Mouse (Mus musculus) adrenal gland, postnatal 25 days (tissue): ENCODE results near the gene Thada. TPM values are rescaled to one million over a fixed set of nuclear protein-coding genes. Genes with fewer than 3 reads are reported as not detected.

ENCODE experiments used
- DNase-seq: peaks from one replicate; pipeline ENCODE4 v3.0.0; 2021; ENCODE audit warnings: mixed read lengths
- total RNA-seq: library from RNA; stranded (reverse); gene quantifications from 2 replicates; pipeline ENCODE4 v1.2.3, GENCODE M21; 2021

The Thada gene
- total RNA-seq, 1 experiment from 2014 or later, result 24.1 TPM

GRCm38 (mm10) chr17:84370385-84370784 lies 95.6 kb downstream of the Thada start:
- DNase-seq, result no peak

DNA sequence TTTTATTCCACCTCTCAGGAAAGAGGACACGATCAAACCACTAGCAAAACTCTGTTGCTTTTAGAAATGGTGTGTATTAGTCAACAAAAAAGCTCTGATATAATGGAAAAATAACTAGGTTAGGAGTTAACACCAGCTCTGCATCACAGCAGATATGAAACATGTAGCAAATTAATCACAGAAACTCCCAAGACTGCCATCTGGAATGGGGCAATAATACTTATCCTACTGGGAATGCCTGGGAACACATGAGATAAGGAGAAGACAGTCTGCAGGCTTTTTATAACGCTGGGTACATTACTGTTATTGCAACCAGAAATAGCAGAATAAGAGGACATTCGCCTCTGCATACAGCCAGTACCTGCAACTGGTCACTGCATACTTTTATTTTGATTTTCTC lies 96.2 kb downstream of the Thada start:
- no peak for DNase-seq

- DNase-seq, result no peak
Measured at GRCm38 (mm10) chr17:84368213-84369014, 97.6 kb downstream of the Thada start.

- no peak for DNase-seq
Measured at GRCm38 (mm10) chr17:84367663-84368062, 98.3 kb downstream of the Thada start.

DNA sequence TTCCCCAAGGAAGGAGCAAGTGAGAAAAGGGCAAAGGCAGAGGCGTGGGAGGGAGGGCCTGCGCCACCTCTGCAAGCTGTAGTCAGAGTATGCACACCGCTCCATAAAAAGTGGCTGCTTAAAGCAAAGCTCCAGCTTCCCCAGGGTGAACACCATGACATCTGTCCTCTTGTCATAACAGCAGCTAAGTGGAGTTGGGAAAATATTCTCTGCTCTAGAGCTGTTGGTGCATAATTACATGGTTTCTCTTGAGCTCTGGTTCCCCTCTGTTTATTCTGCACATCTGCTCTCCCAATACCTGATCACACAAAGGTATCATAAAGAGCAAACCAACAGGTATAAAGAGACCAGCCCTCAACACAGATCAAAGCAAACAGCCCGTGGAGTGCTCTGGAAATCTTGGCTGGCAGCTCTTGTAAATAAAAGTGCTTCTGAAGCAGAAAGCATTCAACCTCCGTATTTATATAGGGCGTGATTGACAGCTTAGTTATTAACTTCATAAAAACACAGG lies 100.2 kb downstream of the Thada start:
- no peak for DNase-seq

DNA sequence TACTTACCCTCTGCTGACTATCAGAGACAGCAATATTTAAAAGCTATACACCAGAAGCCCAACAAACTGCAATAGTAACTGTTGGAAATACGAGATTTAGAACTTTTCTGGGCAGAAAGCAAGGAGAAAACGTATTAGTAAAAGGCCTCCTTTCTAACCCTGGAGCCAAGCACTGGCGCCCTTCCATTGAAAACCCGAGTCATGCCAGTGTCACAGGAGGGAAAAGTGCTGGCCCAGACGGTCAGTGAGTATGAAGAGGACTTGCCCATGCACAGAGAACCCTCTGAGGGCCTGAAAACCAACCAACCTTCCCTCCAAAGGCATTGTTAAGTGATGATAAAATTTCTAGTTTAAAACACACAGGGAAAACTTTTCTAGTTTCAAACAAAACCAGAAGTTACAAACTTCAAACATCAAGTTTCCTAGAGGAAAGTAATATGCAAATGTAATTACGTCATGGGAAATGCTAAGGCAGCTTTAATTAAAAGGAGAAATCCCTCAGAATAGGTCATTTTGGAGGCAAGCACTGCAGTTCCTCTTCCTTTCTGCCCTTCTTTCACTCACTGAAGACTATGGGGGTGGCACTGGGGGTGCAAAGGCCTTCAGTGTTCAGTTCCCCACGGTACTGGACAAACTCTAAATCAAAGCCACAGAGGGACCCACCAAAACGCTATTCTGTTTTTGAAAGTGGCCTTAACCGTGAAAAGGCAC lies 100.8 kb downstream of the Thada start:
- DNase-seq, result peak; percentile 58

- DNase-seq, result no peak
Measured at GRCm38 (mm10) chr17:84363444-84363843, 102.6 kb downstream of the Thada start.

- no peak for DNase-seq
Measured at GRCm38 (mm10) chr17:84362581-84363286, 103.3 kb downstream of the Thada start.

- no peak for DNase-seq
Measured at GRCm38 (mm10) chr17:84361006-84361405, 105.0 kb downstream of the Thada start.

DNA sequence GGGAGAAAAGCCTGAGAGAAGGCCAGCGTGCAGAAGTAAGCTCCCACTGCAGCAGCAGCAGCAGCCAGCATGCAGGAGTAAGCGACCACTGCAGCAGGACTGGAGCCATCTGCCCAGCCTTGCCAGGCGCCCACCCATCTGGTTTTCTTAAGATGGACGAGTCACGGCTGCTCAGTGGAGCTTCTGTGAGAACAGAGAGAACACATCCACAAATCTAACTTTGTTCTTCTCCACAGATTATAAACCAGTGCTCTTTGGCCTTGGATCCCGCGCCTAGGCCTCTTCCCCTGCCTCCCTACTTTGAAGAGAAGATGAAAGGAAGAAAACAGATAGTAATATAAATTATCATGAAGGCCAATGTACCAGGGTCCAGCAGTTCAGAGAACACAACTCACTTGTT lies 106.2 kb downstream of the Thada start:
- DNase-seq, result no peak

- no peak for DNase-seq
Measured at GRCm38 (mm10) chr17:84358951-84359644, 106.9 kb downstream of the Thada start.

GRCm38 (mm10) chr17:84357776-84358175 lies 108.2 kb downstream of the Thada start:
- DNase-seq, result no peak

- DNase-seq, result no peak
Measured at GRCm38 (mm10) chr17:84356056-84356887, 109.7 kb downstream of the Thada start.

- DNase-seq, result no peak
Measured at GRCm38 (mm10) chr17:84355006-84355405, 111.0 kb downstream of the Thada start.

- no peak for DNase-seq
Measured at GRCm38 (mm10) chr17:84353902-84354311, 112.1 kb downstream of the Thada start.

DNA sequence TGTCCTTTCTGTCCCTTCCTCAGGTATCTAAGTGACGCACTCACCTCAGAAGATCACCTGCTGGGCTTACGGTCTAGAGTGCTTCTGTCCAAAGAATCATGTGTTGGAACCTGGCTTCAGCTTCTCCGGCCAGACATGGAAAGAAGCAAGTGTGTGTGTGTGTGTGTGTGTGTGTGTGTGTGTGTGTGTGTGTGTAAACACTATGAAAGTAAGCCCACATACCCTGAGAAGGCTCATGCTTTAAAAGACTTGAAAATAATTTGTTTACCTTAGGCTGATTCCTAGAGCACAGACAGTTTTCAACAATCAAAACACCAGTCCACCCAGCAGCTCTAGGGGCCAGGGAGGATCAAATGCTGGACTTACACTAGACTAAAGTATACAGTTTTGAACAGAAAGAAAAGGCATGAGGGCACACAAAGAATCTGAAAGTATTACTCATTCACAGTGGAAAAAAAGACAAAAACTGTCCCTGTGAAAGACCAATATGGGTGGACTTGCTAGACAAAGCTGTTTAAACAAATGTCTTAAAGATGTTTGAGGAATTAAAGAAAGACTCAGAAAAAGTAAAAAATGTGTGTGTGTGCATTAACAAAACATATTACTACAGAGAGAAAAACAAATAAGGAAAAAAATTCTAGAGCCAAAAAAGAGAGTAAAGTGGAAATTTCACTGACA lies 112.6 kb downstream of the Thada start:
- no peak for DNase-seq

- DNase-seq, result no peak
Measured at GRCm38 (mm10) chr17:84352790-84353154, 113.2 kb downstream of the Thada start.

DNA sequence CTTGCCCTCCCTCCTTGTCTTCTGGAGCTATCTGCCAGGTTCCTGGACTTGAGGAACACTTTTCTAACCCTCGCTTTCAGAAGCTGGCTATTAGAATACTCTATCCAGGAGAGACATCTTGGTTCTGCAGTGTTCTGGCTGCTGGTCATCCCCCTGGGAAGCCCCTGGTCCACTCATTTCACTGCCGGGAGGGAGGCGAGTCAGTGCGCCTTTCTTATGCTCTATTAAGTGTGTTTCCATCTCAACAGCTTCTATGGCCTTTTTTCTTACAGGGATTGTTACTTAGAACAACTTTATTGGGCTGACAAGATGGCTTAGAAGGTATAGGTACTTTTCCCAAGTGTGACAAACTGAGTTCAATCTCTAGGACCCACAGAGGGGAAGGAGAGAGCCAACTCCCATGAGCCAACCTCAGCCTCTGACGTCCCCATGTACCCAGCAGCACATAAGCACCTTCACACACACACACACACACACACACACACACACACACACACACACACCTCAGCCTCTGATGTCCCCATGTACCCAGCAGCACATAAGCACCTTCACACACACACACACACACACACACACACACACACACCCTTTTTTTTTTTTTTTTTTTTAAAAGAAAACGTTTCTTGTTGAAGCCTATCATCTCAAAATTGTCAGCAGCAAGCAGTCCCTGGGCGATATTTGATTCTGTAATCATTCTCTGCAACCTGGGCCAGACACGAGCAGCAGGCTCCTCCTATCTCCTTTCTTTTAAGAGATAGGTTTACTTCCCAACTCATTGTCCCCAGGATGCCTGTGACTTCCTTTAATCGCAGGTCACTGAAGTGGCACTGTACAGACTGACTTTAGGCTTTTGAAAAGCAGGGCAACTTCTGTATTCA lies 113.9 kb downstream of the Thada start:
- DNase-seq, result no peak

- no peak for DNase-seq
Measured at GRCm38 (mm10) chr17:84351276-84351675, 114.7 kb downstream of the Thada start.

GRCm38 (mm10) chr17:84348865-84349264 lies 117.1 kb downstream of the Thada start:
- DNase-seq, result no peak
